Mouse (Mus musculus): Measurements from ENCODE around the gene Trmt44. TPM values are rescaled to one million over a fixed set of nuclear protein-coding genes. Genes with fewer than 3 reads are reported as not detected.

Gene Trmt44
- polyA plus RNA-seq, 1 experiment, result 6.8 TPM

DNA sequence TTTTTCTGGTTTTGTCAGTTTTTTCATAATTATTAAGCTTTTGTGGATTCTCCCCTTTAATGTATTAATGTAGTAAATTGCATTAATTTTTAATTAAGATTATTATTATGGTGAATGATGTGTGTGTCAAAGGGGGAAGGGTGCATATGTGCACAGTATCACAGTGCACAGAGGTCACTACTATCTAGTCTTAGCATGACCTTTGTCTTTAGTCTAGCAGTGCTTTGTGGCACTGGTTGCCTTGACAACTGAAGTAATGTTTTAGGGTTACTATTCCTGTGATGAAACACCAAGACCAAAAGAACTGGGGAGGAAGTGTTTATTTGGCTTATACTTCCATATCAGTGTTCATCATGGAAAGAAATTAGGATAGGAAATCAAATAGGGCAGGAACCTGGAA is 28.7 kb downstream of the Trmt44 start:
- H3K79me3 ChIP-seq (ENCODE audit: low read depth), result no peaks in the 10 kb centered on the region
- no peak overlapping the region for H3ac ChIP-seq (ENCODE audit: control insufficient read depth, insufficient read length, low read depth)
- peaks cover 22% of the 10 kb centered on the region for H3K27me3 ChIP-seq (ENCODE audit: control insufficient read depth, insufficient read depth, insufficient read length)

DNA sequence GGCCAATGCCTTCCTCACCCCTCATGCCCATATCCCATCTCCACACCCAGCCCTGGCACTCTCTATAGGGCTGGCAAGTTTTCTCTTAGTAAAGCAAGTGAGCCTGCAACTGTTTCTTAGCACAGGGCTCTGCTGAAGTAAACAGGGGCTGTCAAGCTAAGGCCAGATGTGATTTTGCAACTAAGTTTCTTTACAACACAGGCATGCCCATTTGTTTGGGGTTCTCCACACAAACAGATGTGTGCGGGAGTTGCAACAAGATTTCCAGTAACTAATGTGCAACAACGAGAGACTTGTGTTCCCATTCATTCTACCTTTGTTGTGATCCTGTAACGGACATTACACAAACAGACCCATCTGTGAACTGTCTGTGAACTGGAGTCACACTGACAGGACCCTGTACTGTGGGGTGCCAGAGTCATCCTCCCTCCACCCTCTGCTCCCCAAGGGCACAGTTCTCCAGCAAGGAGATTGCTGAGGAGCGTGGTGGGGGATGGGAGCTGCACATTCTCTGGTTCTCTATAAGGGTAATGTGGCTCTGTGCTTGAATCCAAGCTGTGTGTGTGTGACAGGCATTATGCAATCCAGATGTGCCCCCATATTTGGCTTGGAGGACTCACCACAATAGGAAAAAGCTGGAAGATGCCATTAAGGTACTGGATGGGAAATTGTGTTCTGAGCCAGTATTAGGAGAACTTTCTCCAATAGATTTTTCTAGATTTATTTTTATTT is 33.6 kb downstream of the Trmt44 start:
- peaks cover 43% of the 10 kb centered on the region for H3K27me3 ChIP-seq (ENCODE audit: control insufficient read depth, insufficient read depth, insufficient read length)
- H3K79me3 ChIP-seq (ENCODE audit: low read depth), result no peaks in the 10 kb centered on the region
- H3K4me3 ChIP-seq (ENCODE audit: insufficient read depth, poor library complexity, severe bottlenecking), result no peak overlapping the region
- no peaks in the 10 kb centered on the region for H3K36me3 ChIP-seq (ENCODE audit: control insufficient read depth, insufficient read depth)
- TF ChIP-seq CEBPB (IDR thresholded peaks at IDR 0.05; ENCODE audit: low read depth) (no peak), USF1 (IDR thresholded peaks at IDR 0.05; ENCODE audit: low read depth) (no peak), MAX (IDR thresholded peaks at IDR 0.05) (no peak), CTCF (IDR thresholded peaks at IDR 0.05; ENCODE audit: control insufficient read depth, insufficient read depth, insufficient read length) (no peak), MYOG (IDR thresholded peaks at IDR 0.05; ENCODE audit: control insufficient read depth, extremely low read depth, insufficient read length) (no peak)
- no peaks in the 10 kb centered on the region for H3K79me2 ChIP-seq (ENCODE audit: control insufficient read depth, insufficient read depth)
- H3ac ChIP-seq (ENCODE audit: control insufficient read depth, insufficient read length, low read depth), result no peak overlapping the region

More for the DNA sequence above, 28.7 kb downstream of the Trmt44 start:
- no peak for TF ChIP-seq MYOG (IDR thresholded peaks at IDR 0.05; ENCODE audit: control insufficient read depth, extremely low read depth, insufficient read length)
- no peak for TF ChIP-seq FOSL1 (IDR thresholded peaks at IDR 0.05; ENCODE audit: insufficient read depth, low read length, poor library complexity, severe bottlenecking)
- no peak for TF ChIP-seq MYOD1 (IDR thresholded peaks at IDR 0.05; ENCODE audit: control insufficient read depth, insufficient read length, low read depth)
- no peak for TF ChIP-seq USF1 (IDR thresholded peaks at IDR 0.05; ENCODE audit: low read depth)
- no peak for TF ChIP-seq CEBPB (IDR thresholded peaks at IDR 0.05; ENCODE audit: low read depth)
- TF ChIP-seq CTCF (IDR thresholded peaks at IDR 0.05; ENCODE audit: control insufficient read depth, insufficient read depth, insufficient read length), result no peak
- TF ChIP-seq MAX (IDR thresholded peaks at IDR 0.05), result no peak
- no peak overlapping the region for H3K4me3 ChIP-seq (ENCODE audit: insufficient read depth, poor library complexity, severe bottlenecking)
- no peaks in the 10 kb centered on the region for H3K36me3 ChIP-seq (ENCODE audit: control insufficient read depth, insufficient read depth)
- H3K79me2 ChIP-seq (ENCODE audit: control insufficient read depth, insufficient read depth), result no peaks in the 10 kb centered on the region

- Histone ChIP-seq H3K4me3 (ENCODE audit: insufficient read depth, poor library complexity, severe bottlenecking) (no peak overlapping the region), H3K79me3 (ENCODE audit: low read depth) (no peaks in the 10 kb centered on the region), H3K79me2 (ENCODE audit: control insufficient read depth, insufficient read depth) (no peaks in the 10 kb centered on the region), H3K27me3 (ENCODE audit: control insufficient read depth, insufficient read depth, insufficient read length) (peaks cover 50% of the 10 kb centered on the region), H3ac (ENCODE audit: control insufficient read depth, insufficient read length, low read depth) (no peak overlapping the region), H3K36me3 (ENCODE audit: control insufficient read depth, insufficient read depth) (no peaks in the 10 kb centered on the region)
- TF ChIP-seq MYOG (IDR thresholded peaks at IDR 0.05; ENCODE audit: control insufficient read depth, extremely low read depth, insufficient read length) (no peak), FOSL1 (IDR thresholded peaks at IDR 0.05; ENCODE audit: insufficient read depth, low read length, poor library complexity, severe bottlenecking) (no peak), CEBPB (IDR thresholded peaks at IDR 0.05; ENCODE audit: low read depth) (no peak), USF1 (IDR thresholded peaks at IDR 0.05; ENCODE audit: low read depth) (no peak), MAX (IDR thresholded peaks at IDR 0.05) (no peak)
Measured at GRCm38 (mm10) chr5:35540555-35540954, 34.3 kb downstream of the Trmt44 start.

DNA sequence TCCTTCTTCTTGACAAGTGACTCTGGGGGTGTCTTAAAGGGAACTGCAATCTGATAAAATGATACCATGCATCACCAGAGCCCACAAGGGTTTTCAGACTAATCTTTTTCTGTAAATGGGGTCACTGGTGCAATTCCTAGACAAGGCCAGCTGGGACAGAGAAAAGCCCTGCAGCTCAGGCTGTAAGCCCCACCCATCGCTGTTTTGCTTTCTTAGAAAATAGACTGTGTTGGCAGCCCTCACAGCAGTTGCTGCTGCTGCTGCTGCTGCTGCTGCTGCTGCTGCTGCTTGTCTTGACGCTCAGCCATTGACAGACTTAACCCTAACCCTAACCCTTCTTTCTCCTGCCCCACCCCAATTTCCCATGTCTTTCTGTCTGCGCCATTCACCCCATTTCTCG is 35.3 kb downstream of the Trmt44 start:
- TF ChIP-seq CEBPB (IDR thresholded peaks at IDR 0.05; ENCODE audit: low read depth), result no peak
- Histone ChIP-seq H3K79me3 (ENCODE audit: low read depth) (no peaks in the 10 kb centered on the region), H3K27me3 (ENCODE audit: control insufficient read depth, insufficient read depth, insufficient read length) (peaks cover 49% of the 10 kb centered on the region), H3K79me2 (ENCODE audit: control insufficient read depth, insufficient read depth) (no peaks in the 10 kb centered on the region), H3K36me3 (ENCODE audit: control insufficient read depth, insufficient read depth) (no peaks in the 10 kb centered on the region), H3ac (ENCODE audit: control insufficient read depth, insufficient read length, low read depth) (no peak overlapping the region), H3K4me3 (ENCODE audit: insufficient read depth, poor library complexity, severe bottlenecking) (no peak overlapping the region)

DNA sequence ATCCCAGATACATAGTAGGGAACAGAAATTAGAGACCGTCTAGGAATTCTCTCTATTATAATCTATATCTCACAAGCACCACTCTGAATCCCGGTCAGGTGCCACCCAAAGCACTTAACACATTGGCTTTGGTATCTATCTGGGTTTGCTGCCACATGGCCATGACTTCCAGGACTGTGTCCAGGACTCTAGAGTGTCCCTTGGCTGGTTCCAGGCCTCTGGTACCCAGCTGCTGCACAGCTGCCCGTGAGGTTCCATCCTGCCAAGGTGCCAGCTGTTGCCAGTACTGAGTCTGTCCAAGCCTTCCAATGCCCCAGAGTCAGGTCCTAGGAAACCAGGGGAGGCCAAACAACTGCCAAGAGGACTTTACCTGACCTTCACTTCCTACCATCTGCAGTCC is 36.8 kb downstream of the Trmt44 start:
- H3K27me3 ChIP-seq (ENCODE audit: control insufficient read depth, insufficient read depth, insufficient read length), result peaks cover 38% of the 10 kb centered on the region
- H3K79me2 ChIP-seq (ENCODE audit: control insufficient read depth, insufficient read depth), result no peaks in the 10 kb centered on the region
- H3K36me3 ChIP-seq (ENCODE audit: control insufficient read depth, insufficient read depth), result no peaks in the 10 kb centered on the region
- TF ChIP-seq MYOD1 (IDR thresholded peaks at IDR 0.05; ENCODE audit: control insufficient read depth, insufficient read length, low read depth), result no peak
- no peak for TF ChIP-seq FOSL1 (IDR thresholded peaks at IDR 0.05; ENCODE audit: insufficient read depth, low read length, poor library complexity, severe bottlenecking)
- no peak for TF ChIP-seq CEBPB (IDR thresholded peaks at IDR 0.05; ENCODE audit: low read depth)
- no peak for TF ChIP-seq CTCF (IDR thresholded peaks at IDR 0.05; ENCODE audit: control insufficient read depth, insufficient read depth, insufficient read length)
- TF ChIP-seq USF1 (IDR thresholded peaks at IDR 0.05; ENCODE audit: low read depth), result no peak
- H3ac ChIP-seq (ENCODE audit: control insufficient read depth, insufficient read length, low read depth), result no peak overlapping the region
- H3K79me3 ChIP-seq (ENCODE audit: low read depth), result no peaks in the 10 kb centered on the region
- no peak overlapping the region for H3K4me3 ChIP-seq (ENCODE audit: insufficient read depth, poor library complexity, severe bottlenecking)

GRCm38 (mm10) chr5:35537474-35537873 is 37.4 kb downstream of the Trmt44 start:
- Histone ChIP-seq H3K4me3 (ENCODE audit: insufficient read depth, poor library complexity, severe bottlenecking) (no peak overlapping the region), H3K79me3 (ENCODE audit: low read depth) (no peaks in the 10 kb centered on the region), H3ac (ENCODE audit: control insufficient read depth, insufficient read length, low read depth) (no peak overlapping the region), H3K79me2 (ENCODE audit: control insufficient read depth, insufficient read depth) (no peaks in the 10 kb centered on the region), H3K27me3 (ENCODE audit: control insufficient read depth, insufficient read depth, insufficient read length) (peaks cover 41% of the 10 kb centered on the region), H3K36me3 (ENCODE audit: control insufficient read depth, insufficient read depth) (no peaks in the 10 kb centered on the region)
- no peak for TF ChIP-seq USF1 (IDR thresholded peaks at IDR 0.05; ENCODE audit: low read depth)
- no peak for TF ChIP-seq CTCF (IDR thresholded peaks at IDR 0.05; ENCODE audit: control insufficient read depth, insufficient read depth, insufficient read length)
- TF ChIP-seq FOSL1 (IDR thresholded peaks at IDR 0.05; ENCODE audit: insufficient read depth, low read length, poor library complexity, severe bottlenecking), result no peak
- no peak for TF ChIP-seq MAX (IDR thresholded peaks at IDR 0.05)

All from C2C12 (cell line).